Mouse (Mus musculus) right cerebral cortex, postnatal 25 days (tissue): ENCODE measurements around the gene Ttc22.

Experiments used
- DNase-seq: peaks from one replicate; pipeline ENCODE4 v3.0.0; 2022

Gene Ttc22

DNA sequence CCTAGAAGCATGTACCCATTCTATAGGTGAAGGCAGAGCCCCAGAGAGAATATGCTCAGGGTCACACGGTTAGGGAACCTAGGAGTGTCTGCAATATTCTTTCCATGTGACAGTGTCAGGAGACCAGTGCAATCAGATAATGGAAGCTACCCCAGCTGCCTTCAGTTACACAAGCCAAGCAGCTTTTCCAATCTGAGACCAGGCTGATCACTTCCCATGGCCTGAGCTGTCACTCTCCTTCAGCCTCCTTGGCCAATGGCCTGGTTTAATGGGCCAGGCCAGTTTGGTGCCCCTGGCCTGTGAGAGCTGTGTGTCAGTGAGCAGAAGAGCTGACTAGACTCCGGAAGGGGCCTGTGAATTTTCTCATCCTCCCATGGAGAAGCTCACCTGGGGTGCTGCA is 43.0 kb downstream of the Ttc22 start:
- no peak for DNase-seq

DNA sequence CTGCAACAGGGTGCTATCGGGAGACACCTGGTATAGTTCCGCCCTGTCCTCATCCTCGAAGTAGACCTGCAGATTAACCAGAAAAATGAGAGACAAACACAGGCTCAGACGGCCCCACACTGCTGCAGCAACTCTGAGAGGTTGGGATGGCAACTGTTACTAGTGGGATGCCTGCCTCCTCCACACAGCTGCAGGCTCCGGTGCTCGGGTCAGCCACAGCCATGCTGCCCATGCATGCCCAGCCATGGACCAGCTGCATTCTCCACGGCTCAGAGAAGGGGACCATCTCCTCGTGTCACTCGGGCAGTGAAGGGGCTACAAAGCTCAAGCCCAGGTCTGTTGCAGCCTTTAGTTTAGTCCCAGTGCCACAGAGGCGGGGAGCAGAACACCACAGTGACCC is 43.4 kb downstream of the Ttc22 start:
- DNase-seq, result no peak

DNA sequence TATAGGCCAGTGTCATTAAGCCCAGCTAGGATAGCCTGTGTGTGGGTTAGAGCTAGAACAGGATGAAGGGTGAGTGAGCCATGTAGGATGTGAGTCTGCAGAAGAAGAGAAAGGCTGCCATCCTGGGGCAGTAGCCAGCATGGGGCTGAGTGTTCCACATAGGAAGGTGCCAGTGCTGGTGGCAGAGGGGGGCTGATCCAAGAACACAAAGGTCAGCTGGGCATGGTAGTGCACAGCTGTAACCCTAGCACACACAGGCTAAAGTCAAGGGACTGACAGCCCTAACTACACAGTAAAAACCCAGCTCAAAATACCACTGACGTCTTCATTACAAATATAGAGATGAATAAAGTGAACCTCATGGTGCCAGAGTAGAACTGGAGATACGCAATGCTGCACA is 44.3 kb downstream of the Ttc22 start:
- DNase-seq, result no peak

DNA sequence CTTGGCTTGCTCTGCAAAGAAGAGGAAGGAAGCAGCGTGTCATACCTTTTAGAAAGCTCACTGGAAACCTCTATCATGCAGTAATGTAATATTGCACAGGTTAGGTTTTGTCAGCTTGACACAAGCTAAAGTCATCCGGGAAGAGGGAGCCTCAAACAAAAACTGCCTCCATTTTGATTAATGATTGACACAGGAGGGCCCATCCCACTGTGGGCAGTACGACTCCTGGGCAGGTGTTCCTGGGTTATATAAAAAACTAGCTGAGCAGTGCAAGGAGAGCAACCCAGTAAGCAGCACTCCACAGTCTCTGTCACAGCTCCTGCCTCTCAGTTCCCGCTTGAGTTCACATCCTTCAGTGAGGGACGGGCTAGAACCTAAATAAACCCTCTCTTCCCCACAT is 54.5 kb downstream of the Ttc22 start:
- no peak for DNase-seq

DNA sequence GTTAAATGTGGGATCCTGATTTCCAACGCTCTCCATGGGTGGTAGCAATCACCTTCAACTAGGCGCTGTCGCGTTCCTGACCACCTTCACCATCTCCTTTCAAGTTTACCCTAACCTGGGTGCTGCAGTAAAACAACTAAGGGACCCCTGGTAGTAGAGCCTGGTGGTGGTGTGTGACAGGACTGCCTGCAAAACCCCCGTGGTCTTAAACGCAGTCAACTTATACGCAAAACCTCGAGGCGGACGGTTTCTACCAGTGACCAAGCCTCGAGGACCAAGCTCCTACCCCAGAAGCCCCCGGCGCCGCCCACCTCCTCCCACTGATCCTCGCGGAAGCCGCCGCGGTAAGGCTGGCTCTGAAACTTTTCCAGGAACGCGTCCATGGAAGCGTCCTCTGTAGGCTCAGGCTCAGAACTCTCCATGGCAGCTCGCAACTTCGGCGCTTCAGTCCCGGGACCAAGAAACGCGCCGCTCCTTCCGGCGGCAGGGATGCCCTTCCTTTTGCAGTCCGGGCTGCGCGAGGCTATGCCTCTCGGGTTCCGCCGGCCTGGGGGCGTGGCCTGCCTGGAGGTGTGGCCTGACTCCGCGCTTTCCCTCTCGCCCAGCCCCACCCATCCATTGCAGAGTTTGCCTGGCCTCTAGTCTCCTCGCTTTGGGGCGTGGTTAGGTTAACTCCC is 56.3 kb downstream of the Ttc22 start, which contains the start of gene Ttc4:
Gene Ttc4 (minus strand): TSS at position 503 of the 677 bp plus-strand sequence.
- peak; percentile 84 for DNase-seq

DNA sequence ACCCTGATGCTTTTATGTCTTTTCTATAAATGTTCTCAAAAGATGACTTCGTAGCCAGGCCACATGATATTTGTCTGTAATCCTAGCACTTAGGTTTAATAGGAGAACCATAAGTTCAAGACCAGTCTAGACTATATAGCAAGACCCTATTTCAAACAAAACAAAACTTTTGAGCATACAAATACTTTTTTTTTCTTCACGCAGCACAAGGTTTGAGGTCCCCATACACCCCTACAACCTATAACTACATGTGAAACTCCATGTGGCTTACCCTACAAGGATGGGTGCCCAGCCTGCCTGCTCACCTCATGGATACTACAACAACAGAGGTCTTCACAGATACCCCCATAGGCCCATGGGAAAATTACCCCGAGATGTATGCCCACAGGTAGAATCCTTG is 56.9 kb downstream of the Ttc22 start:
- DNase-seq, result no peak

DNA sequence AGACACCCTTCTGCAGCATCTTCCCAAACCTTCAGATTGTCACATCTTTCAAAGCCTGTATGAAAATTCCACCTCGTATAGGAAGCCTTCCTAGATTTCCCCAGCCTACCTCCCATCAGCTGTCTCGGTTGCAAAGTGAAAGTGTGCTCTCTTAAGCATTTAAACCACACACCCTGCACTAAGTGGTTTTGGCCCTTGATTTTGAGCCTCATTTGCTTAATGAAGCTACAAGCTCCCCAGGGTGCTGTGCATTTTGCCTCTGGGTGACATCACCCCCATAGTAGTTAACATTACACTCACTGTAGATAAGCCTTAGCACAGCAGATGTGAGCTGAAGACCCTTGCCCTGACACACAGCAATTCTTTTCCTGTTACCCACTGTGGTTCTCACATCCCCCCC is 58.7 kb downstream of the Ttc22 start:
- DNase-seq, result no peak

DNA sequence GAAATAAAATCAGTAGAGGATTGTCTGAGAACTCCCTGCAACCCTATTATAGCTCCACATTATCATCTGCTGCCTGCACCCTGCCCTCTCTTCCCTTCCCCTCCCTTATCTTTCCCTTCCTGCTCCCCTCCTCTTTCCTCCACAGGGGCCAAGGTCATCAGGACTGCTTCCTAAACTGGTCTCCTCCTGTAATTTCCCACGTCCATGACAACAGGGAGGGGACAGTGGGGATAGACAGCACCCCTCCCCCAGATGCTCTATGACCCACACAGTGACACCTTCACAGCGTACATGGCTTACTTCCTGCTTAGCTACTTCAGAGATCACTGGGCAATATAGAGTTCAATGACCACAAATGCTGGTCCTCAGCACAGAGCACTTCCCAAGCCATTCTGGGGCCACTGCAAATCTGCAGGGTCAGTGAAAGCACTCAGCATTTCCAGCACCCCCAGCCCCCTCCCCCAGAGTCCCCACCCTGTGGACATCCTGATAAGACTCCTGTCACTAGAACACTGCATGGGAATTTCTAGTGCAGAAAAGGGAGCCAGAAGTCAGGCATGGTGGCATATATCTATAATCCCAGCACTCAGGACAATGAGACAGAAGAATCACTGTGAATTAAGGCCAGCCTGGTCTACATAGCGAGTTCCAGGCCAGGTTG is 66.5 kb downstream of the Ttc22 start:
- DNase-seq, result no peak
